Mouse (Mus musculus): Measurements from ENCODE around the gene Fam124a. TPM values are rescaled to one million over a fixed set of nuclear protein-coding genes. Genes with fewer than 3 reads are reported as not detected.

Gene Fam124a
- polyA plus RNA-seq, 1 experiment from 2014 or later, result 13.5 TPM

GRCm38 (mm10) chr14:62581768-62582167, 26.2 kb downstream of the Fam124a start:
- Histone ChIP-seq H3K9me3 (no peaks in the 10 kb centered on the region), H3K27me3 (no peaks in the 10 kb centered on the region), H3K27ac (peak overlapping the region; percentile 91), H3K9ac (no peak overlapping the region), H3K4me1 (peaks cover 54% of the 10 kb centered on the region), H3K4me3 (replicated peaks) (no peak overlapping the region), H3K4me2 (no peak overlapping the region), H3K36me3 (replicated peaks) (no peaks in the 10 kb centered on the region)
- ATAC-seq (ENCODE audit: low FRiP score), result no peak
- 12% methylated on average over 9 of the region's 9 CpGs for WGBS

- ATAC-seq (ENCODE audit: low FRiP score), result 0 out of 2 replicates have a peak, but pooled peaks have one; percentile 27
- Histone ChIP-seq H3K4me1 (peaks cover 54% of the 10 kb centered on the region), H3K4me3 (replicated peaks) (no peak overlapping the region), H3K9ac (0 out of 2 replicates have a peak overlapping the region, but pooled peaks have one; percentile 9), H3K27ac (peak overlapping the region; percentile 91), H3K27me3 (no peaks in the 10 kb centered on the region), H3K36me3 (replicated peaks) (peaks cover 16% of the 10 kb centered on the region), H3K4me2 (no peak overlapping the region), H3K9me3 (no peaks in the 10 kb centered on the region)
These were observed 29.1 kb downstream of the Fam124a start for GRCm38 (mm10) chr14:62584637-62585036.

- H3K4me1 ChIP-seq, result peaks cover 54% of the 10 kb centered on the region
- peak; percentile 85 for ATAC-seq (ENCODE audit: low FRiP score)
These were observed 29.8 kb downstream of the Fam124a start for GRCm38 (mm10) chr14:62585338-62585737.

GRCm38 (mm10) chr14:62600109-62600522, 44.6 kb downstream of the Fam124a start:
- H3K27ac ChIP-seq, result 0 out of 2 replicates have a peak overlapping the region, but pooled peaks have one; percentile 26
- no peaks in the 10 kb centered on the region for H3K9me3 ChIP-seq
- no peaks in the 10 kb centered on the region for H3K27me3 ChIP-seq
- ATAC-seq (ENCODE audit: low FRiP score), result peak; percentile 81
- H3K4me3 ChIP-seq (replicated peaks), result no peak overlapping the region
- H3K36me3 ChIP-seq (replicated peaks), result no peaks in the 10 kb centered on the region; the same call in 1 of the 2 replicates
- H3K9ac ChIP-seq, result no peak overlapping the region
- H3K4me2 ChIP-seq, result no peak overlapping the region
- peaks cover 16% of the 10 kb centered on the region for H3K4me1 ChIP-seq
- 27% methylated on average over 6 of the region's 6 CpGs for WGBS

More at GRCm38 (mm10) chr14:62585338-62585737, 29.8 kb downstream of the Fam124a start:
- Histone ChIP-seq H3K27me3 (no peaks in the 10 kb centered on the region), H3K4me3 (replicated peaks) (no peak overlapping the region), H3K27ac (peak overlapping the region; percentile 91), H3K9ac (0 out of 2 replicates have a peak overlapping the region, but pooled peaks have one; percentile 9), H3K4me2 (no peak overlapping the region; the same call in 1 of the 2 replicates), H3K9me3 (no peaks in the 10 kb centered on the region), H3K36me3 (replicated peaks) (peaks cover 16% of the 10 kb centered on the region)
- 5% methylated on average over 3 of the region's 3 CpGs for WGBS

GRCm38 (mm10) chr14:62602271-62602670, 46.7 kb downstream of the Fam124a start:
- Histone ChIP-seq H3K4me3 (replicated peaks) (no peak overlapping the region), H3K9me3 (no peaks in the 10 kb centered on the region), H3K9ac (no peak overlapping the region), H3K4me2 (no peak overlapping the region), H3K4me1 (peaks cover 16% of the 10 kb centered on the region), H3K27me3 (no peaks in the 10 kb centered on the region), H3K27ac (no peak overlapping the region), H3K36me3 (replicated peaks) (peaks cover 8% of the 10 kb centered on the region)
- ATAC-seq (ENCODE audit: low FRiP score), result no peak
- WGBS, result 86% methylated on average over 1 of the region's 1 CpGs

GRCm38 (mm10) chr14:62602869-62603268, 47.3 kb downstream of the Fam124a start:
- Histone ChIP-seq H3K36me3 (replicated peaks) (peaks cover 9% of the 10 kb centered on the region), H3K4me1 (peaks cover 16% of the 10 kb centered on the region), H3K4me3 (replicated peaks) (no peak overlapping the region), H3K27me3 (no peaks in the 10 kb centered on the region), H3K4me2 (no peak overlapping the region), H3K9ac (no peak overlapping the region), H3K9me3 (no peaks in the 10 kb centered on the region), H3K27ac (no peak overlapping the region)
- 74% methylated on average over 1 of the region's 1 CpGs for whole genome bisulfite sequencing
- ATAC-seq (ENCODE audit: low FRiP score), result no peak

- H3K27me3 ChIP-seq, result no peaks in the 10 kb centered on the region
- H3K4me2 ChIP-seq, result no peak overlapping the region
- no peak overlapping the region for H3K4me3 ChIP-seq (replicated peaks)
- peaks cover 9% of the 10 kb centered on the region for H3K36me3 ChIP-seq (replicated peaks)
- no peaks in the 10 kb centered on the region for H3K4me1 ChIP-seq
- no peak overlapping the region for H3K27ac ChIP-seq
- no peaks in the 10 kb centered on the region for H3K9me3 ChIP-seq
- no peak overlapping the region for H3K9ac ChIP-seq
- ATAC-seq (ENCODE audit: low FRiP score), result no peak
- 72% methylated on average over 8 of the region's 8 CpGs for WGBS
These were observed 52.3 kb downstream of the Fam124a start for GRCm38 (mm10) chr14:62607791-62608196.

- no peaks in the 10 kb centered on the region for H3K27me3 ChIP-seq
- H3K4me2 ChIP-seq, result no peak overlapping the region
- H3K9ac ChIP-seq, result no peak overlapping the region
- H3K9me3 ChIP-seq, result no peaks in the 10 kb centered on the region
- ATAC-seq (ENCODE audit: low FRiP score), result no peak
- no peak overlapping the region for H3K27ac ChIP-seq
- H3K4me1 ChIP-seq, result no peaks in the 10 kb centered on the region
- peaks cover 9% of the 10 kb centered on the region for H3K36me3 ChIP-seq (replicated peaks)
- WGBS, result 80% methylated on average over 3 of the region's 3 CpGs
- no peak overlapping the region for H3K4me3 ChIP-seq (replicated peaks)
These were observed 54.4 kb downstream of the Fam124a start for GRCm38 (mm10) chr14:62609904-62610303.

GRCm38 (mm10) chr14:62622393-62622792, 66.9 kb downstream of the Fam124a start:
- no peaks in the 10 kb centered on the region for H3K27me3 ChIP-seq
- H3K4me1 ChIP-seq, result no peaks in the 10 kb centered on the region
- ATAC-seq (ENCODE audit: low FRiP score), result no peak
- H3K4me2 ChIP-seq, result no peak overlapping the region
- no peak overlapping the region for H3K27ac ChIP-seq
- no peak overlapping the region for H3K9ac ChIP-seq
- no peaks in the 10 kb centered on the region for H3K9me3 ChIP-seq
- H3K36me3 ChIP-seq (replicated peaks), result no peaks in the 10 kb centered on the region
- WGBS, result 34% methylated on average over 3 of the region's 3 CpGs
- H3K4me3 ChIP-seq (replicated peaks), result no peak overlapping the region

GRCm38 (mm10) chr14:62627951-62628350, 72.4 kb downstream of the Fam124a start:
- no peaks in the 10 kb centered on the region for H3K27me3 ChIP-seq
- no peak overlapping the region for H3K9ac ChIP-seq
- H3K36me3 ChIP-seq (replicated peaks), result no peaks in the 10 kb centered on the region
- WGBS, result 92% methylated on average over 5 of the region's 5 CpGs
- ATAC-seq (ENCODE audit: low FRiP score), result no peak
- H3K4me2 ChIP-seq, result no peak overlapping the region
- no peaks in the 10 kb centered on the region for H3K4me1 ChIP-seq
- H3K9me3 ChIP-seq, result peaks cover 3% of the 10 kb centered on the region; the same call in 1 of the 2 replicates
- no peak overlapping the region for H3K27ac ChIP-seq
- H3K4me3 ChIP-seq (replicated peaks), result no peak overlapping the region

- Histone ChIP-seq H3K4me2 (peak overlapping the region; percentile 10; the same call in 1 of the 2 replicates), H3K27ac (peak overlapping the region; percentile 65), H3K36me3 (replicated peaks) (no peaks in the 10 kb centered on the region), H3K27me3 (no peaks in the 10 kb centered on the region), H3K4me1 (peaks cover 16% of the 10 kb centered on the region), H3K9me3 (no peaks in the 10 kb centered on the region), H3K4me3 (replicated peaks) (no peak overlapping the region), H3K9ac (no peak overlapping the region)
- peak; percentile 49; the same call in 1 of the 2 replicates for ATAC-seq (ENCODE audit: low FRiP score)
- WGBS, result 28% methylated on average over 9 of the region's 9 CpGs
These were observed 82.2 kb downstream of the Fam124a start for GRCm38 (mm10) chr14:62637436-62638344.

- no peak for ATAC-seq (ENCODE audit: low FRiP score)
- Histone ChIP-seq H3K4me2 (peak overlapping the region; percentile 10; the same call in 1 of the 2 replicates), H3K4me1 (peaks cover 16% of the 10 kb centered on the region), H3K36me3 (replicated peaks) (no peaks in the 10 kb centered on the region), H3K9me3 (no peaks in the 10 kb centered on the region), H3K27me3 (no peaks in the 10 kb centered on the region), H3K27ac (peak overlapping the region; percentile 65; the same call in 1 of the 2 replicates), H3K9ac (no peak overlapping the region), H3K4me3 (replicated peaks) (no peak overlapping the region)
- 38% methylated on average over 6 of the region's 6 CpGs for WGBS
These were observed 82.8 kb downstream of the Fam124a start for GRCm38 (mm10) chr14:62638345-62638702.
